Mouse (Mus musculus) lung, embryonic 15.5 days (tissue): ENCODE data around the gene Tex101. TPM values are rescaled to one million over a fixed set of nuclear protein-coding genes. Genes with fewer than 3 reads are reported as not detected.

Experiments used
- ATAC-seq: fragments of 200-750 bp; cut with Nextera tagmentation; 2 replicates; pipeline ENCODE4 v1.8.0; 2017; ENCODE audit warnings: moderate number of reproducible peaks, borderline replicate concordance; ENCODE audit not compliant: low FRiP score, low TSS enrichment; ENCODE audit errors: extremely low read depth
- H3K27ac ChIP-seq: fragments of 300-500 bp; sonication (generic); 2 replicates; pipeline ENCODE4 v1.5.1; 2015; ENCODE audit warnings: moderate library complexity, mild to moderate bottlenecking, inconsistent platforms
- H3K27me3 ChIP-seq: fragments of 300-500 bp; sonication (generic); 2 replicates; pipeline ENCODE4 v1.6.1; 2015; ENCODE audit warnings: inconsistent platforms
- H3K36me3 ChIP-seq: fragments of 300-500 bp; sonication (generic); 2 replicates; pipeline ENCODE4 v1.6.1; 2015; ENCODE audit warnings: inconsistent platforms
- H3K4me1 ChIP-seq: fragments of 300-500 bp; sonication (generic); 2 replicates; pipeline ENCODE4 v1.6.1; 2015; ENCODE audit warnings: inconsistent platforms
- H3K4me2 ChIP-seq: fragments of 300-500 bp; sonication (generic); 2 replicates; pipeline ENCODE4 v1.6.1; 2015; ENCODE audit warnings: inconsistent platforms, mild to moderate bottlenecking, moderate library complexity
- H3K4me3 ChIP-seq: fragments of 300-500 bp; sonication (generic); 2 replicates; pipeline ENCODE4 v1.5.1; 2015; ENCODE audit warnings: mild to moderate bottlenecking, inconsistent platforms
- H3K9ac ChIP-seq: fragments of 300-500 bp; sonication (generic); 2 replicates; pipeline ENCODE4 v1.6.1; 2015; ENCODE audit warnings: inconsistent platforms
- H3K9me3 ChIP-seq: fragments of 300-500 bp; sonication (generic); 2 replicates; pipeline ENCODE4 v1.6.1; 2016; ENCODE audit warnings: inconsistent platforms
- WGBS: fragments of 180-500 bp; shearing (Covaris S2); methylation state at CpG from one replicate; pipeline ENCODE4 v1.1.7; 2015; 5-methylcytosine and 5-hydroxymethylcytosine counted together
- polyA plus RNA-seq: library from polyadenylated mRNA; unstranded; fragments of >200 nt; fragmentation: Nextera tagmentation; extraction: Ambion mirVana; gene quantifications from 2 replicates; pipeline ENCODE4 v1.2.1, GENCODE M21; 2015

Tex101 gene
- polyA plus RNA-seq, 1 experiment from 2014 or later = not detected

DNA sequence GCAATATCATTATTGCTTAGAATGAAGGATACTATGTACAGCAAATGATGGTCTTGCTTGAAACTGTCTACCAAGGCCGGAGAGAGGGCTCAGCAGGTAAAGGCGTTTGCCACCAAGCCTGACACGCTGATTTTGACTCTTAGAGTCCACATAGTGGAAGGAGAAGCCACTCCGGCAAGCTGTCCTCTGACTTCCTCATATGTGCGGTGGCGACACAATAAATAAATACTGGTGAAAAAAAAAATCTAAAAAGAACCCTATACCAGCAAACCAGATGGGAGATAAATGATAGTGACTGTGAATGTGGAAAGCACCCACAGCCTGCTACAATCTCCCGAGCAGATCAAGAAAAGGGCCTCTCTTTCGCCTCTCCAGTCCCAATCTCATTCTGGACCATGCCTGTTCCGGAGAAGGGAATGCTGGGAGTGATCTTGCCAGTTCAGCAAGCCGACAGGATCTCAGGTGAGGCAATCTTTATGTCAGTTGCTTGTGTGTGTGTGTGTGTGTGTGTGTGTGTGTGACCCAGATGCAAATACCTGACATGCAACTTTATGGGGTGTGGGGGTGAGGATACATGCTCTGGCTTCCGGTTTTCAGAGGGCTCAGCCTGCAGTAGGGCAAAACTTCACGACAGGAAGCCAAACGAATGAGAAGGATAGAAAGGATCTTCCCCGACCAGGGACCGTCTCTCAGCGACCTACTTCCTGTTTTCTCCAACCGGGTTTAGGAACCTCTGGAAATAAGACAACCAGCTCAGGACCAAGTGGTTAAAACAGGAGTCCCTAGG is 15.2 kb downstream of the Tex101 start:
- Histone ChIP-seq H3K4me2 (no peak overlapping the region), H3K9ac (no peak overlapping the region), H3K9me3 (no peaks in the 10 kb centered on the region), H3K36me3 (no peaks in the 10 kb centered on the region), H3K27me3 (no peaks in the 10 kb centered on the region), H3K4me3 (no peak overlapping the region), H3K27ac (no peak overlapping the region), H3K4me1 (no peaks in the 10 kb centered on the region)
- 52% methylated on average over 17 of the region's 17 CpGs for WGBS
- no peak for ATAC-seq

GRCm38 (mm10) chr7:24659737-24660357 is 16.6 kb downstream of the Tex101 start:
- Histone ChIP-seq H3K27me3 (no peaks in the 10 kb centered on the region), H3K9me3 (no peaks in the 10 kb centered on the region), H3K9ac (no peak overlapping the region), H3K4me1 (no peaks in the 10 kb centered on the region), H3K4me3 (no peak overlapping the region), H3K27ac (no peak overlapping the region), H3K36me3 (no peaks in the 10 kb centered on the region), H3K4me2 (no peak overlapping the region)
- no peak for ATAC-seq
- WGBS = 33% methylated on average over 12 of the region's 12 CpGs

DNA sequence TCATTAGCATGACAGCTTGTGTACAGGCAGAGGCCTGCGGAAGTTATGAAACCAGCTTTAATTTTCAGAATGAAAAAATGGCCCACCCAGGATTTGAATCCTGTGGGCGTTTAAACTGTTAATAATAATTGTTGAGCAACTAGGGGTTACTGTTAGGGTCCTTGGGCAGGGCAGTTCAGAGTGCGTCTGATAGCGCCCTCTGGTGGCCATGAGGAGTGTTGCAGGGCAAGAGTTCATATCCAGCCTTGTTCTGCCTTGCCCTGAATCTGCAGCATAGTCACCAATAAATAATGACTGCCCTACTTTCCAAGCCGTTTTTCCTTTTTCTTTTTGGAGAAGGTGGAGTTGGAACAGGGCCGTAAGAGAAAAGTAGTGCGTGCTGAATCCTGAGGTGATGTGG is 22.8 kb downstream of the Tex101 start:
- no peak for ATAC-seq
- no peak overlapping the region for H3K4me3 ChIP-seq
- no peaks in the 10 kb centered on the region for H3K36me3 ChIP-seq
- no peaks in the 10 kb centered on the region for H3K27me3 ChIP-seq
- no peaks in the 10 kb centered on the region for H3K9me3 ChIP-seq
- H3K4me2 ChIP-seq = no peak overlapping the region
- whole genome bisulfite sequencing = 14% methylated on average over 7 of the region's 7 CpGs
- H3K4me1 ChIP-seq = no peaks in the 10 kb centered on the region
- H3K27ac ChIP-seq = no peak overlapping the region
- no peak overlapping the region for H3K9ac ChIP-seq

- ATAC-seq = no peak
- 63% methylated on average over 7 of the region's 7 CpGs for WGBS
These were observed 30.0 kb downstream of the Tex101 start for GRCm38 (mm10) chr7:24646486-24646885.

GRCm38 (mm10) chr7:24644996-24645395 is 31.5 kb downstream of the Tex101 start:
- H3K27ac ChIP-seq = no peak overlapping the region
- no peaks in the 10 kb centered on the region for H3K36me3 ChIP-seq
- peaks cover 15% of the 10 kb centered on the region; the same call in 1 of the 2 replicates for H3K27me3 ChIP-seq
- H3K9ac ChIP-seq = no peak overlapping the region
- H3K9me3 ChIP-seq = no peaks in the 10 kb centered on the region
- H3K4me3 ChIP-seq = no peak overlapping the region
- ATAC-seq = no peak
- WGBS = 70% methylated on average over 7 of the region's 7 CpGs
- no peak overlapping the region for H3K4me2 ChIP-seq
- H3K4me1 ChIP-seq = no peaks in the 10 kb centered on the region

More at GRCm38 (mm10) chr7:24646486-24646885, 30.0 kb downstream of the Tex101 start:
- Histone ChIP-seq H3K4me3 (no peak overlapping the region), H3K27me3 (peaks cover 3% of the 10 kb centered on the region; the same call in 1 of the 2 replicates), H3K4me2 (no peak overlapping the region), H3K9me3 (no peaks in the 10 kb centered on the region), H3K9ac (no peak overlapping the region), H3K36me3 (no peaks in the 10 kb centered on the region), H3K4me1 (no peaks in the 10 kb centered on the region), H3K27ac (no peak overlapping the region)

DNA sequence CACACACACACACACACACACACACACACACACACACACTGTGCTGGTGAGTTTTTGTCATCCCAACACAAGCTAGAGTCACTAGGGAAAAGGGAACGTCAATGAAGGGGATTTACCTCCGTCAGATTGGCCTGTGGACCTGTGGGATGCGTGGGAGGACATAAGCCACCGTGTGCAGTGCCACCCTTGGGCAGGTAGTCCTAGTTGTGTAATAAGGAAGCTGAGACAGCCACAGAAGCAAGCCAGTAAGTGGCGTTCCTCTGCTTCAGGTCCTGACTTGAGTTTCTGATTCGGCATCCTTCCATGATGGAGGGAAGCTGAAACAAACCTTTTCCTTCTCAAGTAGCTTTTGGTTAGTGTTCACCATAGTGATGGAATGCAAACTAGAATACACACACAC is 32.0 kb downstream of the Tex101 start:
- no peaks in the 10 kb centered on the region for H3K36me3 ChIP-seq
- H3K4me3 ChIP-seq = no peak overlapping the region
- no peaks in the 10 kb centered on the region for H3K9me3 ChIP-seq
- no peaks in the 10 kb centered on the region for H3K4me1 ChIP-seq
- H3K9ac ChIP-seq = no peak overlapping the region
- ATAC-seq = no peak
- no peak overlapping the region for H3K27ac ChIP-seq
- peaks cover 20% of the 10 kb centered on the region; the same call in 1 of the 2 replicates for H3K27me3 ChIP-seq
- 74% methylated on average over 6 of the region's 6 CpGs for WGBS
- no peak overlapping the region for H3K4me2 ChIP-seq

- ATAC-seq = no peak
- WGBS = 7% methylated on average over 9 of the region's 9 CpGs
These were observed 34.0 kb downstream of the Tex101 start for GRCm38 (mm10) chr7:24642491-24642890.

GRCm38 (mm10) chr7:24640450-24640849 is 36.0 kb downstream of the Tex101 start:
- ATAC-seq = no peak
- 58% methylated on average over 13 of the region's 13 CpGs for WGBS
- peaks cover 12% of the 10 kb centered on the region for H3K4me1 ChIP-seq

More at GRCm38 (mm10) chr7:24642491-24642890, 34.0 kb downstream of the Tex101 start:
- H3K27me3 ChIP-seq = peaks cover 36% of the 10 kb centered on the region
- H3K36me3 ChIP-seq = no peaks in the 10 kb centered on the region
- H3K9ac ChIP-seq = no peak overlapping the region
- H3K27ac ChIP-seq = no peak overlapping the region
- H3K4me3 ChIP-seq = no peak overlapping the region
- no peaks in the 10 kb centered on the region for H3K9me3 ChIP-seq
- H3K4me2 ChIP-seq = no peak overlapping the region
- H3K4me1 ChIP-seq = peaks cover 12% of the 10 kb centered on the region

GRCm38 (mm10) chr7:24638026-24638856 is 38.2 kb downstream of the Tex101 start:
- Histone ChIP-seq H3K36me3 (no peaks in the 10 kb centered on the region), H3K4me1 (peaks cover 12% of the 10 kb centered on the region), H3K4me3 (peak overlapping the region; percentile 40), H3K9me3 (no peaks in the 10 kb centered on the region), H3K27me3 (peaks cover 57% of the 10 kb centered on the region), H3K9ac (no peak overlapping the region; the same call in 1 of the 2 replicates), H3K4me2 (peak overlapping the region; percentile 78), H3K27ac (no peak overlapping the region)
- WGBS = 3% methylated on average over 35 of the region's 35 CpGs
- peak; percentile 43; the same call in 1 of the 2 replicates for ATAC-seq

More at GRCm38 (mm10) chr7:24640450-24640849, 36.0 kb downstream of the Tex101 start:
- no peak overlapping the region for H3K27ac ChIP-seq
- no peak overlapping the region for H3K9ac ChIP-seq
- no peak overlapping the region for H3K4me2 ChIP-seq
- no peaks in the 10 kb centered on the region for H3K9me3 ChIP-seq
- no peak overlapping the region for H3K4me3 ChIP-seq
- H3K27me3 ChIP-seq = peaks cover 56% of the 10 kb centered on the region
- H3K36me3 ChIP-seq = no peaks in the 10 kb centered on the region

- H3K4me1 ChIP-seq = peaks cover 12% of the 10 kb centered on the region
- WGBS = 3% methylated on average over 18 of the region's 18 CpGs
- ATAC-seq = no peak
- no peak overlapping the region for H3K9ac ChIP-seq
- H3K4me2 ChIP-seq = peak overlapping the region; percentile 78; the same call in 1 of the 2 replicates
- H3K9me3 ChIP-seq = no peaks in the 10 kb centered on the region
- H3K27ac ChIP-seq = no peak overlapping the region
- H3K4me3 ChIP-seq = no peak overlapping the region
- no peaks in the 10 kb centered on the region for H3K36me3 ChIP-seq
- H3K27me3 ChIP-seq = peaks cover 57% of the 10 kb centered on the region
These were observed 39.4 kb downstream of the Tex101 start for GRCm38 (mm10) chr7:24637046-24637445.

GRCm38 (mm10) chr7:24636264-24636663 is 40.2 kb downstream of the Tex101 start, which contains the start of gene Lypd3:
TSS of gene Lypd3 (plus strand) at chr7:24636550.
- 19% methylated on average over 15 of the region's 15 CpGs for WGBS

More at GRCm38 (mm10) chr7:24636264-24636663, 40.2 kb downstream of the Tex101 start, which contains the start of gene Lypd3:
- no peak for ATAC-seq
- H3K4me1 ChIP-seq = peaks cover 12% of the 10 kb centered on the region
- peaks cover 52% of the 10 kb centered on the region for H3K27me3 ChIP-seq
- no peaks in the 10 kb centered on the region for H3K36me3 ChIP-seq
- H3K4me2 ChIP-seq = peak within 1 kb of the TSS; percentile 78; the same call in 1 of the 2 replicates
- H3K9me3 ChIP-seq = no peaks in the 10 kb centered on the region
- no peak within 1 kb of the TSS for H3K4me3 ChIP-seq
- no peak within 1 kb of the TSS for H3K9ac ChIP-seq
- H3K27ac ChIP-seq = no peak within 1 kb of the TSS
